Mouse (Mus musculus) limb, embryonic 13.5 days (tissue): ENCODE data around the gene Tekt4. TPM values are rescaled to one million over a fixed set of nuclear protein-coding genes. Genes with fewer than 3 reads are reported as not detected.

ENCODE experiments used
- ATAC-seq: fragments of 200-750 bp; cut with Nextera tagmentation; 2 replicates; pipeline ENCODE4 v1.8.0; 2017; ENCODE audit warnings: low read depth, moderate number of reproducible peaks, moderate TSS enrichment; ENCODE audit not compliant: low FRiP score
- H3K27ac ChIP-seq: fragments of 300-500 bp; sonication (generic); 2 replicates; pipeline ENCODE4 v1.5.1; 2015; ENCODE audit warnings: inconsistent platforms, mild to moderate bottlenecking, moderate library complexity
- H3K27me3 ChIP-seq: fragments of 300-500 bp; sonication (generic); 2 replicates; pipeline ENCODE4 v1.6.1; 2015; ENCODE audit warnings: mild to moderate bottlenecking, inconsistent platforms
- H3K36me3 ChIP-seq: fragments of 300-500 bp; sonication (generic); 2 replicates; pipeline ENCODE4 v1.6.1; 2015; ENCODE audit warnings: inconsistent platforms, mild to moderate bottlenecking, moderate library complexity
- H3K4me1 ChIP-seq: fragments of 300-500 bp; sonication (generic); 2 replicates; pipeline ENCODE4 v1.6.1; 2015; ENCODE audit warnings: inconsistent platforms
- H3K4me2 ChIP-seq: fragments of 300-500 bp; sonication (generic); replicated peaks from 2 replicates; pipeline ENCODE4 v1.6.1; 2015; ENCODE audit warnings: inconsistent platforms, mild to moderate bottlenecking, moderate library complexity
- H3K4me3 ChIP-seq: fragments of 300-500 bp; sonication (generic); 2 replicates; pipeline ENCODE4 v1.5.1; 2015; ENCODE audit warnings: moderate library complexity, mild to moderate bottlenecking, inconsistent platforms
- H3K9ac ChIP-seq: fragments of 300-500 bp; sonication (generic); 2 replicates; pipeline ENCODE4 v1.6.1; 2015; ENCODE audit warnings: mild to moderate bottlenecking, inconsistent platforms
- H3K9me3 ChIP-seq: fragments of 300-500 bp; sonication (generic); 2 replicates; pipeline ENCODE4 v1.6.1; 2016; ENCODE audit warnings: inconsistent platforms
- WGBS: fragments of 180-500 bp; shearing (Covaris S2); methylation state at CpG from one replicate; pipeline ENCODE4 v1.1.7; 2015; 5-methylcytosine and 5-hydroxymethylcytosine counted together
- polyA plus RNA-seq: library from polyadenylated mRNA; unstranded; fragments of >200 nt; fragmentation: Nextera tagmentation; extraction: Ambion mirVana; gene quantifications from 2 replicates; pipeline ENCODE4 v1.2.1, GENCODE M21; 2015

The Tekt4 gene
- polyA plus RNA-seq, 1 experiment from 2014 or later, result not detected

DNA sequence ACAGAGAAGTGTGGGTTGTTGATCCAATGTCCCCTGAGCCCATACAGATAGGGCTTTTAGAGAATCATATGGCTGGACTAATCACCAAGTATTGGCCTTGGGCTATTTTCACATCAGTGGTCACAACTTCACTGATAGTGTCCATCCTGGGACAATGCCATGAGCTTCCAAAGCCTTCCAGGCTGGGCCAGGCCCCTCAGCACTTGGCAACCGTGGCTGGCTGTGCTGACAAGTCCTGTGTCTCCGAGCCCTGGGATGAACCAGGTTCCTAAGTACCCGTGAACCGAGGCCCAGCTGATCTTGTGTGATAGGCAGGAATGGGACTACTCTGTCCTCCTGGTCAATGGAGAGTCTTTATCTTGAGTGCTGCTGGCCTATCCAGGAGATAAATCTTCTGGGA, 9.7 kb downstream of the Tekt4 start:
- WGBS, result 87% methylated on average over 4 of the region's 4 CpGs
- Histone ChIP-seq H3K36me3 (no peaks in the 10 kb centered on the region), H3K27ac (no peak overlapping the region), H3K4me3 (no peak overlapping the region), H3K4me1 (peaks cover 21% of the 10 kb centered on the region), H3K9ac (no peak overlapping the region), H3K4me2 (no peak overlapping the region), H3K27me3 (peaks cover 2% of the 10 kb centered on the region; the same call in 1 of the 2 replicates), H3K9me3 (no peaks in the 10 kb centered on the region)
- no peak for ATAC-seq

DNA sequence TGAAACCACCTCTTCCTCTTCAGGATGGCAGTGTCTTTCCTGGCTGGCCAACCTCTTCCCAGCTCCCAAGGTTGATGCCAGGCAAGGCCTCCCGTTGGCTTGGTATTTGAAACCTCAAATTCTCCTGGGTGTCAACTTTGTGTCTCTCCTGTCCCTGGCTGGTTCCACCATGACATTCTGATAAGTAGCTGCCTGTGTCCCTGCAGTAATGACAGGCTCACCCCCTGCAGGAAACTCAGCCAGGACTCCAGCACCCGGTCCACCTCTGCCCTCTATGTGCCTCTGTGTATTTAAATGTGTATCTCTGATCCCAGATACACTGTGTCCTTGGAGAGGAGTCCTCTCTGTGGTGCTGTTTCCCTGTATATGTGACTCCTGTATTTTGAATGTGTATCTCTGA, 11.8 kb downstream of the Tekt4 start:
- Histone ChIP-seq H3K4me1 (peaks cover 21% of the 10 kb centered on the region), H3K9ac (no peak overlapping the region), H3K9me3 (no peaks in the 10 kb centered on the region), H3K4me3 (no peak overlapping the region), H3K27ac (no peak overlapping the region), H3K4me2 (no peak overlapping the region), H3K36me3 (no peaks in the 10 kb centered on the region), H3K27me3 (peaks cover 14% of the 10 kb centered on the region)
- ATAC-seq, result no peak
- 76% methylated on average over 2 of the region's 2 CpGs for WGBS

DNA sequence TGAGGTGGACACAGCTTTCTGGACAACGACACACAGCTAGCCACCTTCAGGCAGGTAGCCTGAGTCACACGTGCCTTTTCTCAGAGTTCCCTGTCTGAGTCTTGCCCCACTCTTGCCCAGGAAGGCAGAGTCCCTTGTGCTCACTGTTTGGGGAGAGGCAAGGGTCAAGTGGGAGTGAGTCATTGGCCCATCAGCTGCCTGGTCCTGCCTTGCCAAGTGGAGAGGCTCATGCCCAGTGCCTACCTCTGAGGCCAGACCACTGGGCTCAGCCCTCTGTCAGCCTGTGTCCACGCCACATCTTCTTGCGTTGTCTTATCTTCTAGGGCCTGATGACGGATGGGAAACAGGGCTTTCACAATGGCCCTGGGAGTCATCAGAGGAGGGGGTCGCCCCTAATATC, 13.4 kb downstream of the Tekt4 start:
- Histone ChIP-seq H3K9me3 (no peaks in the 10 kb centered on the region), H3K27ac (no peak overlapping the region), H3K4me1 (peaks cover 10% of the 10 kb centered on the region), H3K9ac (no peak overlapping the region), H3K4me3 (no peak overlapping the region), H3K36me3 (no peaks in the 10 kb centered on the region), H3K4me2 (no peak overlapping the region), H3K27me3 (peaks cover 28% of the 10 kb centered on the region)
- 68% methylated on average over 6 of the region's 6 CpGs for WGBS
- no peak for ATAC-seq

DNA sequence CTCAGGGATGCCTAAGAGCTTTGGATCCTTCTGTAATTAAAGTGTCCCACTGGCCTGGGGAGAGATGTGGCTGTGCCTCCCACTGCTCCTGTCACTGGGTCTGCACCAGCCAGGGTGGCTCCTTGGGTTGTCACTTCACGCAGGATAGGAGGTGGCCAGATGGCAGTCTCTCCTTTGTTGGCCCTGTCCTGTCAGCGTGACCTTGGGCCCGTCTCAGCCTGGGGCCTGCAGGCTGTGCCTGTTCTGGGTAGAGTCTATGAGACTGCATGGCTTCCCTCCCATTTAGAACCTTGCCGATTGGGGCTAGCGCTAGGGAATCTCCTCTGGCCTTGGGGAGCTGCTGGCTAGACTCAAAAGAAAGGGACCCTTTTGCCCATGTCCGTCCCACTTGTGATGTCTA, 13.9 kb downstream of the Tekt4 start:
- Histone ChIP-seq H3K4me3 (no peak overlapping the region), H3K9ac (no peak overlapping the region), H3K27me3 (peaks cover 33% of the 10 kb centered on the region), H3K4me2 (no peak overlapping the region), H3K27ac (no peak overlapping the region), H3K36me3 (no peaks in the 10 kb centered on the region), H3K4me1 (peaks cover 5% of the 10 kb centered on the region), H3K9me3 (no peaks in the 10 kb centered on the region)
- ATAC-seq, result no peak
- WGBS, result 65% methylated on average over 6 of the region's 6 CpGs

DNA sequence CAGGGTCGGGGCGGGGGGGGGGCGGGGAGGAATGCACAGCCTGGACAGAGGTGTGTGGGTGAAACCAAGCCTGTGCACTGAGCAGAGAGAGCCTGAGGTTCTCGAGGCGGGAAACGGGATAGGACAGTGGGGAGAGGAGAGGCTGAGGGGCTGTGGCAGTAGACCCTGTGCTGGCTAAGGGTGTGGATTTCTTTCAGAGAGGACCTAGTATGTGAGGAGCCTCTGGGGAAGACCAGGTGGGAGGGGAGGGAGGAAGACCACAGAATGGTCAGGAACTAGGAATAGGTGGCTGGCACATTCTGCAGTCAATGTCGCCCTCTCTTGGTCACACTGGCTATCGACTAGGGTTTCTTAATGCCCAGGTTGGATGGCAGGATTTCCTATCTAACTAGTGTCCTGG, 15.4 kb downstream of the Tekt4 start:
- no peak for ATAC-seq
- no peak overlapping the region for H3K27ac ChIP-seq
- WGBS, result 30% methylated on average over 7 of the region's 8 CpGs
- no peak overlapping the region for H3K9ac ChIP-seq
- H3K27me3 ChIP-seq, result peaks cover 47% of the 10 kb centered on the region
- no peaks in the 10 kb centered on the region for H3K9me3 ChIP-seq
- no peak overlapping the region for H3K4me3 ChIP-seq
- H3K4me2 ChIP-seq, result no peak overlapping the region
- H3K4me1 ChIP-seq, result peaks cover 8% of the 10 kb centered on the region
- H3K36me3 ChIP-seq, result no peaks in the 10 kb centered on the region

DNA sequence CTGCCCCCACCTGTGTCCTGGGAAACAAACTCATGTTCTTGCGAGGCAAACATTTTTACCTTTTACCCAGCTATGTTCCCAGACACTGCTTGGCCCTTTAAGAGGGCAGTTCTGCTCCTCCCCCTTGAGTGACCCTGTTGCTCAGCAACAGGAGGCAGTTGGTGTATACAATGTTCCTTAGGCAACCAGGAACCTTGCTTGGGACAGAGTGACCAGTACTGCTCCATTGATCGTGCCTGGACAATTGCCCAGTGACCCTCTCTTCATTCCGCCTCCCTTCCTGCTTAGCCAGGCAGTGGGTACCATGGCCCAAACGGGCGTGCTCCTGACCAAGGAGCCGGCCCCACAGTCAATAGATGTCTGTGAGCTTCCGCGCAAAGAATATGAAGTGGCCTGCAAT, 17.0 kb downstream of the Tekt4 start:
- no peak overlapping the region for H3K27ac ChIP-seq
- no peaks in the 10 kb centered on the region for H3K9me3 ChIP-seq
- no peaks in the 10 kb centered on the region for H3K36me3 ChIP-seq
- ATAC-seq, result no peak
- H3K9ac ChIP-seq, result no peak overlapping the region
- H3K4me1 ChIP-seq, result peaks cover 13% of the 10 kb centered on the region
- WGBS, result 55% methylated on average over 8 of the region's 8 CpGs
- no peak overlapping the region for H3K4me3 ChIP-seq
- no peak overlapping the region for H3K4me2 ChIP-seq
- peaks cover 59% of the 10 kb centered on the region for H3K27me3 ChIP-seq

DNA sequence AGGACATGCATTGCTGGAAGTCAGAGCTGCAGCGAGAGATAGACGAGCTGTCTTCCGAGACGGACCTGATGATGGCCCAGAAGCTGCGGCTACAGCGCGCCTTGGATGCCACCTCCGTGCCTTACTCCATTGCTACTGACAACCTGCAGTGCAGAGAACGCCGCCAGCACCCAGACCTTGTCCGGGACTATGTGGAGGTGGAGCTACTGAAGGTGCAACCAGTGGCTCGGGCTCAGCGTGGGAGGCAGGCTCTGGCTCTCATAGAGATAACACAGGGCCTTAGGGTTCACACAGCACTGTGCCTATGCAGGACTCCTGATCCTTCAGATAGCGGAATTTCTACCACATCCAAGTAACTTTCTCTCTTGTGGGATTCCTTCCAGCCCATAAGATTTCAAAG, 17.6 kb downstream of the Tekt4 start:
- no peak for ATAC-seq
- no peak overlapping the region for H3K9ac ChIP-seq
- no peak overlapping the region for H3K27ac ChIP-seq
- no peak overlapping the region for H3K4me3 ChIP-seq
- no peaks in the 10 kb centered on the region for H3K9me3 ChIP-seq
- H3K4me2 ChIP-seq, result no peak overlapping the region
- 50% methylated on average over 14 of the region's 14 CpGs for WGBS
- peaks cover 13% of the 10 kb centered on the region for H3K4me1 ChIP-seq
- no peaks in the 10 kb centered on the region for H3K36me3 ChIP-seq
- peaks cover 60% of the 10 kb centered on the region for H3K27me3 ChIP-seq

DNA sequence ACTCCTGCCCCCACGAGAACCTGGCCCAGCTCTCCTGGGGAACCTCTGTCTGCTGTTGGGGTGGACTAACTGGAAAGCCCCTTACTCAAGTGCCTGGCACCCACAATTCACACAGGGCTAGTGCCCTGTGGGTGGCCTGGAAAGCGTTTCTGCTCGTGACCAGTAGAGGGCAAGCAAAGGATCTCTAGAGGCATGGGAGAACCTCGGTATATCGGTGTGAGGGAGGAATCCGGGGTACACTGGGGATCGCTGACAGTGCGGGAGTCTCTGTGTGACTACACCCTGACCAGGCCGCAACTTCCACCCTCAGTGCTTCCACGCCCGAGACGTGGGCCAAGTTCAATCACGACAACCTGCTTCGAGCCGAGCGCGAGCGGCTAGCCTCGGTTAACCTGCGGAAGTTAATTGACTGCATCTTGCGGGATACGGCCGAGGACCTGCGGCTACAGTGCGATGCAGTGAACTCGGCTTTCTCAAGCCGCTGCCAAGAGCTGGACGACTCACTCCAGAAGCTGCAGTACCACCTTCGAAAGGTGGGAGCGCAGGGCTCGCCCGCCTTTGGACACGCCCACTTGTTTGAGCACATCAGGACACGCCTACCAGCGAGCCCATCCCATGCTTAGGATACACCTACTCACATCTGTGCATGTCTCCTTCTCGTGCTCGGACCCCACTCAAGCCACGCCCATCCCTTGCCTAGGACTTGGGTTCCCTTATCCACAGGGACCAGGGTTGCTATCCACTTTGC, 20.1 kb downstream of the Tekt4 start:
- peaks cover 13% of the 10 kb centered on the region for H3K4me1 ChIP-seq
- H3K9me3 ChIP-seq, result no peaks in the 10 kb centered on the region
- H3K27ac ChIP-seq, result no peak overlapping the region
- H3K4me2 ChIP-seq, result peak overlapping the region; percentile 84
- H3K4me3 ChIP-seq, result peak overlapping the region; percentile 43
- peak; percentile 60 for ATAC-seq
- H3K27me3 ChIP-seq, result peaks cover 74% of the 10 kb centered on the region
- H3K9ac ChIP-seq, result peak overlapping the region; percentile 56; the same call in 1 of the 2 replicates
- H3K36me3 ChIP-seq, result no peaks in the 10 kb centered on the region
- 2% methylated on average over 38 of the region's 38 CpGs for WGBS

DNA sequence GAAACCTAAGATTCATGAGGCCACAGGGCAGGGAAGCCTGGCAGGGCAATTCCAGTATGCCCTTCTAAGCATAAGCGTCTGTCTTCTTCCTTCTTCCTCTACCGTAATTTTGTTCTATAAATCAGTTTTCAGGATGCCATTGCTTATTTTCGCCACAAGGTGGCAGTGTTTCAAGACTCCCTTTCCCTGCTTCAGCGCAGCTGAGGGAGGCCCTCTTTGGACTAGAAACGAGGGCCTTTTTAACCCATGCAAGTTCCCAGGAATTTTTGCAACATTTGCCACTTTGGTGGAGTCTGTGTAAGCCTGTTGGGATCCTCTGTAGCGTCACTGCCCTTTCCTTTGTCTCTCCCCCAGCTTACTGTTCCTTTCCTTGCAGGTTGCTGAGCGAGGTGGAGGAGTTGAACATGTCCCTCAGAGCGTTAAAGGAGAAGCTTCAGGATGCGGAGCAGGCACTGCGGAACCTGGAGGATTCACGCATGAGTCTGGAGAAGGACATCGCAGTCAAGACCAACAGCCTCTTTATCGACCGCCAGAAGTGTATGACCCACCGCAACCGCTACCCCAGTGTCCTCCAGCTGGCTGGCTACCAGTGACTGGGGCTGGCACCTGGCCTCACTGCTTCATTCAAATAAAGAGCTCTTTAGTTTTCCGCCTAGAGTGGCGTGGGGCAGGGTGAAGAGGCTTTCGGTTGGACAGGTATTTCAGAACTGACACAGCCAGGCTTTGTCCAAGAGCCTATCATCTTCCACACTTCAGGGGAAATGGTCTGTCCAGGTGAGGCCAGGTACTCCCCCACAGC, 21.7 kb downstream of the Tekt4 start:
- no peak overlapping the region for H3K9ac ChIP-seq
- no peaks in the 10 kb centered on the region for H3K9me3 ChIP-seq
- H3K27me3 ChIP-seq, result peaks cover 69% of the 10 kb centered on the region
- H3K36me3 ChIP-seq, result no peaks in the 10 kb centered on the region
- 44% methylated on average over 19 of the region's 19 CpGs for WGBS
- H3K27ac ChIP-seq, result no peak overlapping the region
- no peak overlapping the region for H3K4me2 ChIP-seq
- ATAC-seq, result no peak
- no peak overlapping the region for H3K4me3 ChIP-seq
- H3K4me1 ChIP-seq, result peaks cover 13% of the 10 kb centered on the region

DNA sequence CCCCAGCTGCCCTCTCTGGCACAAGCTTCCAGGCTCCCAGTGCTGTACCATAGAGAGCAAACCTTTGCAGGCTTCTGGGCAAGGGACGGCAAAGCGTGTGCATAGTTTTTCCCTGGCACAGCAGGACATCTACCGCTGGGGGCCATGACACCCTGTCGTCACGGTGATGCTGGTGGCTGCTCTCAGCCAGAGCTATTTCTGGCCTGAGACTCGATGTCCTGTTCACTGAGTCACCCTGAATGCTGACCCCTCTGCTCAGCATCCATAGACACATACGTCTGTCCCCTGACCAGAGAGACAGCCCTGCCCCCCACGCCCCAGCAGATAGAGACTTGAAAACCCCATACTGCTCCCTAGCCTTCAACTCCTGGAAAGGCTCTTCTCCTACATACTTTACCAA, 25.7 kb downstream of the Tekt4 start:
- peaks cover 3% of the 10 kb centered on the region; the same call in 1 of the 2 replicates for H3K4me1 ChIP-seq
- H3K36me3 ChIP-seq, result no peaks in the 10 kb centered on the region
- no peak for ATAC-seq
- no peak overlapping the region for H3K27ac ChIP-seq
- peaks cover 53% of the 10 kb centered on the region for H3K27me3 ChIP-seq
- WGBS, result 56% methylated on average over 8 of the region's 8 CpGs
- no peak overlapping the region for H3K4me3 ChIP-seq
- H3K9me3 ChIP-seq, result no peaks in the 10 kb centered on the region
- no peak overlapping the region for H3K9ac ChIP-seq
- H3K4me2 ChIP-seq, result no peak overlapping the region

DNA sequence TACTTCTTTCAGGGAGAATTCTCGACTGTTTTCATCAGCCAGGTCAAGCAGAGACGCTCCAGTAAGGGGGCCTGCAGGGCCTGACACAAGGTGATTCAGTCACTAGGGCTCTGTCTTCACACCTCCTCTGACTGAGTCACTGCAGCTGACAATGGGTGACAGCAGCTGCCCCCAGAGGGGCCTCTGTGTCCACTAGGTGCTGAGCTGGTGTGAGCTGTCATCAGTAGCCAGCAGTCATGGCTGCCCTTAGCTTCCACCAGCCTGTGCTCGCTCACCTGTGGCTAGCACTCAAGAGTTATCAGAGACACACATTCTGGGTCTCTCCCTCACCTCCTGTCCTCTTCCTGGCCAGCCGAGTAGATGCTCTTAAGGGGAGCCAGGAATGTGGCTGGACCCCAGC, 26.4 kb downstream of the Tekt4 start:
- Histone ChIP-seq H3K9me3 (no peaks in the 10 kb centered on the region), H3K27me3 (peaks cover 49% of the 10 kb centered on the region), H3K4me3 (no peak overlapping the region), H3K4me2 (no peak overlapping the region), H3K36me3 (no peaks in the 10 kb centered on the region), H3K9ac (no peak overlapping the region), H3K4me1 (peaks cover 4% of the 10 kb centered on the region), H3K27ac (no peak overlapping the region)
- no peak for ATAC-seq
- WGBS, result 63% methylated on average over 4 of the region's 4 CpGs

DNA sequence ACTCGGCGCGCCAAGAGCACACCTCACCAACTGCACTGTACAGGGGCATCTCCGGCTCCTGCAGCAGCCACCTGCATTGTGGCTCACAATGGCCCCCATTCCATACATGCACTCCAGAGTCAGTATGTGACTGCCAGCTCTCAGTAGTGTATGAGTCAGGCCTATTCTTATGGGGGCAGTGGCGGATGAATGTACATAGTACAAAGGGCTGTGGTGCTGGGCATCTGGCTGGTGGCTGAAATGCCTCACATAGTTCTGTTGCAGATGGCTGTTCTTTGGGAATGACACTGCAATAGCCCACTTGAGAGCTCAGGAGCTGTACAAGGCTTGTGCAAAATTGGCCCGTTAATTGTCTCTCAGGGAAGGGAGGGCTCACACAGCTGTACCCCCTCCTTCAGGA, 27.7 kb downstream of the Tekt4 start:
- H3K4me1 ChIP-seq, result peaks cover 6% of the 10 kb centered on the region; the same call in 1 of the 2 replicates
- no peaks in the 10 kb centered on the region for H3K9me3 ChIP-seq
- no peak overlapping the region for H3K4me2 ChIP-seq
- H3K27me3 ChIP-seq, result peaks cover 49% of the 10 kb centered on the region
- no peak for ATAC-seq
- WGBS, result 79% methylated on average over 6 of the region's 6 CpGs
- no peaks in the 10 kb centered on the region for H3K36me3 ChIP-seq
- H3K9ac ChIP-seq, result no peak overlapping the region
- no peak overlapping the region for H3K27ac ChIP-seq
- no peak overlapping the region for H3K4me3 ChIP-seq
